Mouse (Mus musculus): ENCODE results near the gene Wnt1. TPM values are rescaled to one million over a fixed set of nuclear protein-coding genes. Genes with fewer than 3 reads are reported as not detected.
"Not testable (repeated sequence)": the region's sequence is repeated elsewhere in the genome, so short reads cannot be mapped to it uniquely, and the experiment has no call there.

Gene Wnt1
- polyA plus RNA-seq, 1 experiment: not detected

- 14% methylated on average over 8 of the region's 8 CpGs for WGBS
- no peak for DNase-seq (ENCODE audit: low read depth, low spot score)
Observed at GRCm38 (mm10) chr15:98802926-98803325, 13.3 kb downstream of the Wnt1 start.

- WGBS: 2% methylated on average over 32 of the region's 32 CpGs
Observed at GRCm38 (mm10) chr15:98804054-98804453, 14.4 kb downstream of the Wnt1 start.

GRCm38 (mm10) chr15:98805324-98806040 is 15.8 kb downstream of the Wnt1 start:
- WGBS: 4% methylated on average over 64 of the region's 64 CpGs
- no peak for DNase-seq (ENCODE audit: low read depth, low spot score)

More at GRCm38 (mm10) chr15:98804054-98804453, 14.4 kb downstream of the Wnt1 start:
- DNase-seq (ENCODE audit: low read depth, low spot score): no peak

GRCm38 (mm10) chr15:98806071-98806808 is 16.6 kb downstream of the Wnt1 start:
- no peak for DNase-seq (ENCODE audit: low read depth, low spot score)
- WGBS: 36% methylated on average over 30 of the region's 30 CpGs

- WGBS: 4% methylated on average over 58 of the region's 58 CpGs
- no peak for DNase-seq (ENCODE audit: low read depth, low spot score)
Observed at GRCm38 (mm10) chr15:98806809-98807770, 17.4 kb downstream of the Wnt1 start.

- no peak for DNase-seq (ENCODE audit: low read depth, low spot score)
- 3% methylated on average over 32 of the region's 34 CpGs for WGBS
Observed at GRCm38 (mm10) chr15:98807895-98808650, 18.4 kb downstream of the Wnt1 start.

GRCm38 (mm10) chr15:98808651-98809134 is 19.0 kb downstream of the Wnt1 start:
- DNase-seq (ENCODE audit: low read depth, low spot score): no peak
- WGBS: 24% methylated on average over 6 of the region's 6 CpGs

- WGBS: 82% methylated on average over 3 of the region's 3 CpGs
Observed at GRCm38 (mm10) chr15:98809390-98809789, 19.7 kb downstream of the Wnt1 start, which contains the start of gene Ddn. Ddn (minus strand) TSS chr15:98809490.

GRCm38 (mm10) chr15:98810212-98810611 is 20.6 kb downstream of the Wnt1 start:
- DNase-seq (ENCODE audit: low read depth, low spot score): not testable (repeated sequence)
- WGBS: 78% methylated on average over 6 of the region's 6 CpGs

More at GRCm38 (mm10) chr15:98809390-98809789, 19.7 kb downstream of the Wnt1 start, which contains the start of gene Ddn:
- DNase-seq (ENCODE audit: low read depth, low spot score): no peak

- WGBS: 91% methylated on average over 20 of the region's 20 CpGs
- DNase-seq (ENCODE audit: low read depth, low spot score): no peak
Observed at GRCm38 (mm10) chr15:98812741-98813424, 23.2 kb downstream of the Wnt1 start.

- 95% methylated on average over 7 of the region's 7 CpGs for WGBS
- DNase-seq (ENCODE audit: low read depth, low spot score): no peak
Observed at GRCm38 (mm10) chr15:98818171-98818570, 28.5 kb downstream of the Wnt1 start.

GRCm38 (mm10) chr15:98820937-98821336 is 31.3 kb downstream of the Wnt1 start:
- WGBS: 95% methylated on average over 4 of the region's 4 CpGs
- DNase-seq (ENCODE audit: low read depth, low spot score): no peak

GRCm38 (mm10) chr15:98821403-98821802 is 31.7 kb downstream of the Wnt1 start:
- WGBS: 65% methylated on average over 10 of the region's 10 CpGs
- no peak for DNase-seq (ENCODE audit: low read depth, low spot score)

GRCm38 (mm10) chr15:98822147-98822546 is 32.5 kb downstream of the Wnt1 start:
- 56% methylated on average over 5 of the region's 5 CpGs for WGBS

GRCm38 (mm10) chr15:98823434-98823833 is 33.8 kb downstream of the Wnt1 start:
- 83% methylated on average over 3 of the region's 3 CpGs for WGBS
- no peak for DNase-seq (ENCODE audit: low read depth, low spot score)

More at GRCm38 (mm10) chr15:98822147-98822546, 32.5 kb downstream of the Wnt1 start:
- no peak for DNase-seq (ENCODE audit: low read depth, low spot score)

- WGBS: 91% methylated on average over 7 of the region's 7 CpGs
- no peak for DNase-seq (ENCODE audit: low read depth, low spot score)
Observed at GRCm38 (mm10) chr15:98827611-98828011, 38.0 kb downstream of the Wnt1 start.

- under 1% methylated on average over 65 of the region's 66 CpGs for WGBS
- DNase-seq (ENCODE audit: low read depth, low spot score): peak; percentile 75
Observed at GRCm38 (mm10) chr15:98830736-98831683, 41.4 kb downstream of the Wnt1 start, which contains the start of gene Prkag1. Prkag1 (minus strand) TSS chr15:98831521.
